Mouse (Mus musculus): ENCODE data around the gene Zfp629. TPM values are rescaled to one million over a fixed set of nuclear protein-coding genes. Genes with fewer than 3 reads are reported as not detected.

Zfp629 gene
- 1.1 TPM for polyA plus RNA-seq (2017; shearing (Covaris generic))

DNA sequence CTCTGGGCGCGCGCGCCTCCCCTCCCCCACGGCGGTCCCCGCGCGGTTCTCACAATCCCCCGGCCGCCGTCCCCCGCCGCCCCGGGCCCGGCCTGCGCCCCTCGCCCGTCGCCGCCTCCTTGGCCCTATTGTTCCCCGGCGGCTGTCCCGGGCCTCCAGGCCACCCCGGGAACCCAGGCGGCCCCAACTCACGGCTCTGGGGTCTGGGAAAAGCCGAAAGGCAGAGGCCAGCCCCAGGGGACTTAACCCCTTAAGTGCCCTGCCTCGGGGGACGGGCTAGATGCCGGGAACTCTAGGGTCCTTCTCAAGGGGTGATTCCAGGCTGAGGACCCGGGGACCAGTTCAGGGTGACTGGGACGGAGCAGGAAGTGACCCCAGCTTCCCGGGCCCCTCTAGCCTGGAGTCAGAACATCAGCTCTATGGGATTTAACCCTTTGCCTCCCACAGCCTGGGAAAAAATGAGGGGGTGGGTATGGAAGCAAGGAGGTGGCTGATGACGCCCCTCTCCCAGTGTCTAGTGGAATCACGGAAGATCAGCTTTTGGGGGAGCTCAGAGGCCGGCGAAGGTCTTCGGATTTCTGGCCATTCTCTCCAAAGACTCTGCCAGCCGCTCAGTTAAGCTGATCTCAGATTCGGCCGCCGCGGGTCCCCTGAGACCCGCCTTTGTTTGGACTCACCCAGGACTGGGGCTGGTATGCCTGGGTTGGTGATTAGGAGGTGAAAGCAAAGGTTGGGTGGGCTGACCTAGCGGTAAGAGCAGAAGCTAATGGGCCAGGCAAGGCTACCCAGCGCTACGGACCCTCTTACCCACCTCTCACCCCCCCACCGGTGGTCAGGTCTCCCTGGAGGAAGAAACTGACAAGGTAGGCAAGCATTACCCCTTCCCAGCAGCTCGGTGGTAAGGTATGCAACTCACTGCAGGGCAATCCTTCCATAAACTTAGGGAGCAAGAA is at the start of gene Zfp629:
Gene Zfp629, minus strand, starts transcription at position 907 of the 953 bp plus-strand sequence.

DNA sequence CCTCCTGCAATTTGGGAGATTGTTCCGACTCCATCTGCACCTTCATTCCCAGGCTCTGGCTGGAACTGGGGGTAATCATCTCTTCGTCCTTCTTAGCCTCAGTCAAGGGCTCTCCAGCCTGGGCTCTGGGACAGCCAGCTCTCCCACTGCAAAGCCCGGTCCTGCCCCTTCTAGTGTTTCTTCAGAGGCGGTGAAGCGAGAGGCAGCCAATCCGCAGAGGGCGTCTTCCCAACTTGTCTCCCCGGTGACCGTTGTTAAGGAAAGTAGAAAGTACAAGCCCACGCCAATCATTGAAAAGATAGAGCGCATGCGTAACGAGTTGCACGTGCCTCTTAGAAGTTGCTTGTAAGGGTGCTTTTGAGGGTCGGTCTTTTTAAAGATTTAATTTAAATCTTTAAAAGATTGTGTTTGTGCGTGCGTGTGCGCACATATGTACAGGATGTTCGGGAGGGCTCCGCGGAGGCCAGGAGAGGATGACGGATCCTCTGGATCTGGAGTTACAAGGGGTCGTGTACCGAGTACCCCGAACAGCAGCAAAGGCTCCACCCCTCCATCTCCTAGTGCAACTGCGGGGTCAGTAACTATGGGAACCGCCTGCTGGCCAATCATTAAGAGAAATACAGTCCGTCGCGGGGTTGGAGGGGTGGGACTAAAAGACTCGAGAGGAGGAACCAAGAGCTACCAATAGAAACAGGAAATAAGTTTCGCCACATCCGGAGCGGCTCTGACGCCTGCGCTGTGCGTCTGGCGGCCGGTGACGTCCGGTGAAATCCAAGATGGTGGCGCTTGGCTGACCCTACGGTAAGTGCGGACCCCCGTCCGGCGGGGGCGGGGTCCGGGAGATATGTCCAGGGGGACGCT is 27.4 kb downstream of the Zfp629 start, which contains the start of the genes Ccdc189 and Rnf40:
Gene Ccdc189, minus strand, starts transcription at position 585 of the 861 bp plus-strand sequence.
Gene Rnf40, plus strand, starts transcription at position 757 of the 861 bp plus-strand sequence.

DNA sequence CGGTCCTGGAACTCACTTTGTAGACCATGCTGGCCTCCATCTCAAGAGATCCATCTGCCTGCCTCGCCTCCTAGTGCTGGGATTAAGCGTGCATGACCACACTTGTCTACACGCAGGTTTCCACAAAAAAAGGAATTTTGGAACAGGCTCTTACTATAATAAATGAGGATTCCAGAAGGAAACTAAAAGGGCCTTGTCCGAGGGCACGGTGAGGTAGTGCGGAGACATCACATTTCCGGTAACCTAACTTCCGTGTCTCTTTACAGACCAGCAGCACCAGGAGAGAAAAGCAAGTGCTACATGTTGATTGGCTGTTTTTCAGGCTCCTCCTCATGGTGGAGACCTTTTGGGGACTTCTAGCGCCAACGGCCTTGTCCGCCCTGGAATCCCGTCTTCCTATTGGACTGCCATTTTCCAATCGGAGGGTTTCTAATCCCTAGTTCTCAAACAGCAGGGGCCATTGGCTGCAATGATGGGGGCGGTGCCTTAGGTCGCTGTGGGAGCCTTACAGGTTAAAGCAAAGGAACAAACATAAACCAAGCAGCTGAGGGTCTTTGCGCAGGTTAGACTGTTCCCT is 42.6 kb downstream of the Zfp629 start, which contains the start of gene Phkg2:
Gene Phkg2, plus strand, starts transcription at position 446 of the 577 bp plus-strand sequence.

DNA sequence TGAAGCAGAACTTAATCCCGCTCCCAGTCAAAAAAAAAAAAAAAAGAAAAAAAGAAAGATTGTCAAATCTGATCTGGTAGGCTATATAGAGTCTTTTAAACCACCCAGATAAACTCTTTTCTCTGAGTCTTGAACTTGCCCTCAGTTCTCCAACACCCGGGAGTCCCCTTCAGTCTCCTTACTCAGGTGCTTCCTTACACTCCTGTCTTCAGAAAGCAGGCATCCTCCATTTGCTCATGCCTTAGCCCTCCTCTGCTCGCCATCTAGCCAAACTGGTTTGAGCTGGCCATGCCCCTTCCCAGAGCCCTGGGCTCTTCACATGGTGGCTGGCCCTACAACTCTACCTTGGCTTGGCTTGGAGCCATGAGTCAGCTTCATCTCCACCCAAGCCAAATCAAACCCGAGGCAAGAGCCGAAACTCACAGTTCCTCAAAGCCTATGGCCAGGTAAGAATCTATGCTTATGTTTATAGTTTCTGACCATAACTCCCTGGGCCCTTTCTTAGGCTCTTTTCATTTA is 54.2 kb downstream of the Zfp629 start, which contains the start of gene Tmem265:
Gene Tmem265, plus strand, starts transcription at position 51 of the 519 bp plus-strand sequence.

Other genes with a start within 250 kb of the Zfp629 start
- gene Zfp747, start 239.7 kb downstream of the Zfp629 start, polyA plus RNA-seq (2017; shearing (Covaris generic)): 20.8 TPM
- gene 9130019O22Rik, start 228.6 kb downstream of the Zfp629 start, polyA plus RNA-seq (2017; shearing (Covaris generic)): 9.6 TPM
- gene E430018J23Rik, start 222.2 kb downstream of the Zfp629 start, polyA plus RNA-seq (2017; shearing (Covaris generic)): 7.4 TPM
- gene Zfp764, start 209.0 kb downstream of the Zfp629 start, polyA plus RNA-seq (2017; shearing (Covaris generic)): 15.9 TPM
- 52.8 TPM for gene Zfp688, start 193.7 kb downstream of the Zfp629 start, polyA plus RNA-seq (2017; shearing (Covaris generic))
- gene Zfp689, start 166.6 kb downstream of the Zfp629 start, polyA plus RNA-seq (2017; shearing (Covaris generic)): 10.1 TPM
- gene Prr14, start 156.2 kb downstream of the Zfp629 start, polyA plus RNA-seq (2017; shearing (Covaris generic)): 156 TPM
- gene Fbrs, start 136.6 kb downstream of the Zfp629 start, polyA plus RNA-seq (2017; shearing (Covaris generic)): 9.0 TPM
- 85.5 TPM for gene Srcap, start 103.8 kb downstream of the Zfp629 start, polyA plus RNA-seq (2017; shearing (Covaris generic))
- 9.0 TPM for gene Gm42715, start 96.2 kb downstream of the Zfp629 start, polyA plus RNA-seq (2017; shearing (Covaris generic))
- gene Tmem265, start 54.4 kb downstream of the Zfp629 start, polyA plus RNA-seq (2017; shearing (Covaris generic)): 12.7 TPM
- 100 TPM for gene Phkg2, start 42.5 kb downstream of the Zfp629 start, polyA plus RNA-seq (2017; shearing (Covaris generic))
- gene Ccdc189, start 27.2 kb downstream of the Zfp629 start, polyA plus RNA-seq (2017; shearing (Covaris generic)): 0.95 TPM
- 171 TPM for gene Rnf40, start 27.0 kb downstream of the Zfp629 start, polyA plus RNA-seq (2017; shearing (Covaris generic))
- 19.5 TPM for gene Bcl7c, start 93.1 kb upstream of the Zfp629 start, polyA plus RNA-seq (2017; shearing (Covaris generic))
- not detected for gene Ctf1, start 96.9 kb upstream of the Zfp629 start, polyA plus RNA-seq (2017; shearing (Covaris generic))
- gene Ctf2, start 116.4 kb upstream of the Zfp629 start, polyA plus RNA-seq (2017; shearing (Covaris generic)): not detected
- gene Fbxl19, start 128.7 kb upstream of the Zfp629 start, polyA plus RNA-seq (2017; shearing (Covaris generic)): 1.3 TPM
- 38.5 TPM for gene Orai3, start 154.0 kb upstream of the Zfp629 start, polyA plus RNA-seq (2017; shearing (Covaris generic))
- 1.2 TPM for gene Setd1a, start 160.9 kb upstream of the Zfp629 start, polyA plus RNA-seq (2017; shearing (Covaris generic))
- not detected for gene Gm49388, start 169.8 kb upstream of the Zfp629 start, polyA plus RNA-seq (2017; shearing (Covaris generic))
- 4.5 TPM for gene Hsd3b7, start 184.8 kb upstream of the Zfp629 start, polyA plus RNA-seq (2017; shearing (Covaris generic))
- 167 TPM for gene Stx4a, start 208.5 kb upstream of the Zfp629 start, polyA plus RNA-seq (2017; shearing (Covaris generic))
- not detected for gene Stx1b, start 208.8 kb upstream of the Zfp629 start, polyA plus RNA-seq (2017; shearing (Covaris generic))